Mouse (Mus musculus): ENCODE data around the gene Cdk6.

Gene Cdk6

GRCm38 (mm10) chr5:3554198-3554597 is 212.9 kb downstream of the Cdk6 start:
- no peak for DNase-seq (ENCODE audit: low spot score in 2 of 2)

- no peak for DNase-seq (ENCODE audit: low spot score in 2 of 2)
Measured at GRCm38 (mm10) chr5:3571266-3571665, 230.0 kb downstream of the Cdk6 start, which contains the start of gene 1700109H08Rik. 1700109H08Rik (plus strand) TSS chr5:3571566.

GRCm38 (mm10) chr5:3574825-3575224 is 233.5 kb downstream of the Cdk6 start:
- DNase-seq (ENCODE audit: low spot score in 2 of 2) = no peak

- DNase-seq (ENCODE audit: low spot score in 2 of 2) = no peak
Measured at GRCm38 (mm10) chr5:3577939-3578338, 236.7 kb downstream of the Cdk6 start.

- no peak for DNase-seq (ENCODE audit: low spot score in 2 of 2)
Measured at GRCm38 (mm10) chr5:3579066-3579465, 237.8 kb downstream of the Cdk6 start.
